ENCODE assay signal across 11 mouse cellular contexts in the genomic region with DNA sequence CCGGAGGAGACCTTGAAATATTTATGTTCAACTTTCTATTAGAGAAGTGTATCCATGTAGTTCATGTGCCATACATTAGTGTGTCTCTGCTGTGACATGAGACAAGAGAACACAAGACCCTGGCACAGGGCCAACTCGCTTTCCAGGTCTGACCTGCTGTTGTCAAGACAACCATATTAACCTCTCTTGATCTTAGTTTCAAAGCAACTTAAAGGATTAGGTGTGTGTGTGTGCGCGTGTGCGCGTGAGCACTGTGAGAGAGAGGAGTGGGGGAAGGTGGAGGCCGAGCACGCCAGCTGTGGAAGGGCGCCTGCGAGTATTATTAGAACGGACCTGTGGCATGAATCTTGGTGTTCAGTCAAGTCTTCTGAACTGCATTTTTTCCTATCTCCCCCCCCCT. TPM values are rescaled to one million over a fixed set of nuclear protein-coding genes. Genes with fewer than 3 reads are reported as not detected.
DNase-seq lines count a peak whose midpoint lies in the region; ATAC-seq and TF ChIP-seq lines count a peak whose summit lies in the region.
"Had no signal": no experiment of that assay in that cellular context is flagged by ENCODE, and none has a peak within 500 bp of the region (broad histone marks: within the 10 kb centered on the region; RNA-seq: fewer than 3 reads in every experiment).

No protein-coding gene starts in this region.

- H3K9me3 ChIP-seq in lung, postnatal 0 days (ENCODE audit: low read length), result no peaks in the 10 kb centered on the region
- H3K9me3 ChIP-seq in heart, embryonic 16.5 days (replicated peaks; ENCODE audit: control insufficient read depth, low read length), result no peaks in the 10 kb centered on the region; the same call in 1 of the 2 replicates
- 0 out of 2 replicates have a peak, but pooled peaks cover under 1% of the 10 kb centered on the region for H3K9me3 ChIP-seq in intestine, postnatal 0 days (ENCODE audit: control insufficient read depth)
- H3K9me3 ChIP-seq: G1E; limb, embryonic 15.5 days; midbrain, embryonic 15.5 days had no signal

- no peak for DNase-seq in heart, adult 2 months
- no peak for DNase-seq in heart, postnatal 10 days
- peak; percentile 27 for DNase-seq in lung, postnatal 10 days
- no peak for DNase-seq in lung, postnatal 0 days (ENCODE audit: low spot score)
- DNase-seq in ZHBTc4 (ENCODE audit: low read depth, low spot score), result peak; percentile 21
- no peak for DNase-seq in frontal cortex, postnatal 14 days (ENCODE audit: low spot score in 2 of 2)

- H3K4me3 ChIP-seq in heart, adult 2 months, result no peak overlapping the region
- no peak overlapping the region for H3K4me3 ChIP-seq in lung, postnatal 0 days (ENCODE audit: low read depth, low read length)
- no peak overlapping the region for H3K4me3 ChIP-seq in heart, embryonic 16.5 days (ENCODE audit: low read length)
- no peak overlapping the region for H3K4me3 ChIP-seq in intestine, postnatal 0 days (ENCODE audit: low read depth, low read length)
- H3K4me3 ChIP-seq: limb, embryonic 15.5 days; midbrain, embryonic 15.5 days had no signal

- 0 out of 2 replicates have a peak, but pooled peaks have one; percentile 9 for TF ChIP-seq POLR2A in heart, adult 2 months (IDR thresholded peaks at IDR 0.05; ENCODE audit: insufficient read depth, low read depth, low read length)

- no peak for TF ChIP-seq CTCF in heart, adult 2 months (IDR thresholded peaks at IDR 0.05)
- TF ChIP-seq CTCF in lung, postnatal 0 days (IDR thresholded peaks at IDR 0.05), result no peak
- TF ChIP-seq CTCF in intestine, postnatal 0 days (IDR thresholded peaks at IDR 0.05; ENCODE audit: low read depth), result no peak

- H3K4me1 ChIP-seq in heart, adult 2 months (ENCODE audit: control insufficient read depth, insufficient read depth, low read length), result peaks cover 13% of the 10 kb centered on the region
- peaks cover 9% of the 10 kb centered on the region; the same call in 1 of the 2 replicates for H3K4me1 ChIP-seq in lung, postnatal 0 days (ENCODE audit: insufficient read depth, low read depth, low read length)
- H3K4me1 ChIP-seq in heart, embryonic 16.5 days (ENCODE audit: control insufficient read depth, insufficient read depth, low read length), result peaks cover 37% of the 10 kb centered on the region
- H3K4me1 ChIP-seq in intestine, postnatal 0 days (replicated peaks; ENCODE audit: control insufficient read depth, insufficient read depth, low read length), result no peaks in the 10 kb centered on the region

- no peak overlapping the region for H3K4me2 ChIP-seq in lung, postnatal 0 days (replicated peaks; ENCODE audit: low read depth, low read length)
- H3K4me2 ChIP-seq in heart, embryonic 16.5 days (ENCODE audit: low read depth, low read length), result peak overlapping the region; percentile 17; the same call in 1 of the 2 replicates
- H3K4me2 ChIP-seq in intestine, postnatal 0 days (replicated peaks; ENCODE audit: low read depth), result no peak overlapping the region
- H3K4me2 ChIP-seq: limb, embryonic 15.5 days; midbrain, embryonic 15.5 days had no signal

- no peak overlapping the region for H3K27ac ChIP-seq in heart, adult 2 months
- no peak overlapping the region for H3K27ac ChIP-seq in lung, postnatal 0 days (ENCODE audit: low read length)
- H3K27ac ChIP-seq in heart, embryonic 16.5 days (ENCODE audit: low read length), result peak overlapping the region; percentile 44; the same call in 1 of the 2 replicates
- no peak overlapping the region for H3K27ac ChIP-seq in intestine, postnatal 0 days (ENCODE audit: low read depth, low read length)
- H3K27ac ChIP-seq: limb, embryonic 15.5 days; midbrain, embryonic 15.5 days had no signal

- no peaks in the 10 kb centered on the region; the same call in 1 of the 2 replicates for H3K79me2 ChIP-seq in heart, adult 2 months (replicated peaks; ENCODE audit: control insufficient read depth, insufficient read depth, low read length)

- no peak overlapping the region for H3K9ac ChIP-seq in heart, adult 2 months (ENCODE audit: low read depth, low read length)
- H3K9ac ChIP-seq in lung, postnatal 0 days (replicated peaks; ENCODE audit: low read depth), result no peak overlapping the region
- no peak overlapping the region for H3K9ac ChIP-seq in heart, embryonic 16.5 days (ENCODE audit: low read length)
- H3K9ac ChIP-seq in intestine, postnatal 0 days (ENCODE audit: low read depth, low read length), result no peak overlapping the region
- H3K9ac ChIP-seq: limb, embryonic 15.5 days; midbrain, embryonic 15.5 days had no signal

- no peaks in the 10 kb centered on the region for H3K27me3 ChIP-seq in heart, adult 2 months (ENCODE audit: control insufficient read depth, insufficient read depth, low read length)
- H3K27me3 ChIP-seq in lung, postnatal 0 days (replicated peaks; ENCODE audit: insufficient read depth, low read length), result no peaks in the 10 kb centered on the region
- no peaks in the 10 kb centered on the region for H3K27me3 ChIP-seq in heart, embryonic 16.5 days (ENCODE audit: control insufficient read depth, insufficient read depth, low read length)
- H3K27me3 ChIP-seq in intestine, postnatal 0 days (replicated peaks; ENCODE audit: control insufficient read depth, insufficient read depth, low read length), result no peaks in the 10 kb centered on the region
- H3K27me3 ChIP-seq: limb, embryonic 15.5 days; midbrain, embryonic 15.5 days had no signal

- no peak for ATAC-seq in lung, postnatal 0 days
- ATAC-seq in heart, embryonic 16.5 days (replicated peaks; ENCODE audit: extremely low read depth, insufficient read depth, low FRiP score), result no peak; the same call in 1 of the 2 replicates
- ATAC-seq in intestine, postnatal 0 days, result no peak
- ATAC-seq: midbrain, embryonic 15.5 days had no signal

- intact Hi-C loops in heart, adult 2 months (cut with DNase I), result loop anchor here (10.0 kb wide), 1 partner anchor 508 kb away; no protein-coding TSS in a partner anchor
- intact Hi-C loops in heart, postnatal 10 days (cut with DNase I), result no loop called here

- peaks cover 17% of the 10 kb centered on the region for H3K36me3 ChIP-seq in heart, adult 2 months (ENCODE audit: control insufficient read depth, insufficient read depth, low read length)
- H3K36me3 ChIP-seq in lung, postnatal 0 days (ENCODE audit: insufficient read depth, low read length), result no peaks in the 10 kb centered on the region
- peaks cover 12% of the 10 kb centered on the region for H3K36me3 ChIP-seq in heart, embryonic 16.5 days (ENCODE audit: control insufficient read depth, insufficient read depth)
- H3K36me3 ChIP-seq in intestine, postnatal 0 days (ENCODE audit: control insufficient read depth, insufficient read depth), result peaks cover 7% of the 10 kb centered on the region

- 70% methylated on average over 11 of the region's 11 CpGs for WGBS in heart, adult 2 months
- WGBS in lung, postnatal 0 days, result 72% methylated on average over 11 of the region's 11 CpGs
- 61% methylated on average over 11 of the region's 11 CpGs for WGBS in heart, embryonic 16.5 days
- WGBS in intestine, postnatal 0 days, result 77% methylated on average over 11 of the region's 11 CpGs

- TF ChIP-seq EP300 in heart, adult 2 months (IDR thresholded peaks at IDR 0.05; ENCODE audit: insufficient read depth, low read depth, low read length), result 0 out of 2 replicates have a peak, but pooled peaks have one; percentile 22
- no peak for TF ChIP-seq EP300 in lung, postnatal 0 days (IDR thresholded peaks at IDR 0.05)

RNA-seq across cellular contexts. Expression of gene Arid2, which starts 15.0 kb away (rescaled TPM):
- 10 to 100 TPM; 20.1 to 21.1 TPM for total RNA-seq in heart, adult 2 months (2021)
- 8.0 and 13.7 TPM in 2 replicates for polyA plus RNA-seq in heart, adult 2 months (2012; rRNA removed)
- total RNA-seq in heart, postnatal 10 days (2021), result 10 to 100 TPM; 40.0 to 42.5 TPM
- 15.3 and 15.7 TPM in 2 replicates for polyA plus RNA-seq in lung, postnatal 0 days (2015; fragmentation: Nextera tagmentation; extraction: Ambion mirVana)
- 13.5 and 14.0 TPM in 2 replicates for polyA plus RNA-seq in heart, embryonic 16.5 days (2015; fragmentation: Nextera tagmentation; extraction: Ambion mirVana)
- 9.4 and 10.0 TPM in 2 replicates for polyA plus RNA-seq in intestine, postnatal 0 days (2015; fragmentation: Nextera tagmentation; extraction: Ambion mirVana)

Comparison
In these comparisons a context has a peak if more than half of its experiments do, and no peak if none do; other contexts are left out.
1. DNase-seq: peak in lung, postnatal 10 days (single experiment) and ZHBTc4 (single experiment); none in heart, adult 2 months (0 of 2), heart, postnatal 10 days (0 of 2), lung, postnatal 0 days (single experiment) and frontal cortex, postnatal 14 days (0 of 2).